Mouse (Mus musculus): ENCODE results near the gene Gm28047.

Gene Gm28047

DNA sequence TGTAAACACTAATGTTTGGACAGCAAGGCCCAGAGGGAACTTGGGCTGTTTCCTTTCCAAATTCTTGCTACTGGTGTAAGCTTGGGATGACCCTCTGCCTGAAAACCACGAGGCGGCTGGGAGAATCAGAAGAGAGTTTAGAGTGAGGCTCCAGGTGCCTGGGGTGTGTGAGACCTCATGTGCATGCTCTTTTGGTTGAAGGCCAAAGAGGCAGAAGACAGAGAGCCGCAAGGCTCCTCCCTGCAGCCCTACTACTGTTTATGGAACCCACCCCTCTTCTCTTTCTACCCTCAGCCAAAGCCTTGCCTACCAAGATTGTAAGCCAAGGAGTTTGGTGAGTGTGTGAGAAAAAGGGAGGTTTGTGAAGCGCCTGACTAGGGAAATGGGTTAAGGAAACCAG, 109.1 kb downstream of the Gm28047 start:
- no peak for DNase-seq (ENCODE audit: low spot score in 2 of 2)

DNA sequence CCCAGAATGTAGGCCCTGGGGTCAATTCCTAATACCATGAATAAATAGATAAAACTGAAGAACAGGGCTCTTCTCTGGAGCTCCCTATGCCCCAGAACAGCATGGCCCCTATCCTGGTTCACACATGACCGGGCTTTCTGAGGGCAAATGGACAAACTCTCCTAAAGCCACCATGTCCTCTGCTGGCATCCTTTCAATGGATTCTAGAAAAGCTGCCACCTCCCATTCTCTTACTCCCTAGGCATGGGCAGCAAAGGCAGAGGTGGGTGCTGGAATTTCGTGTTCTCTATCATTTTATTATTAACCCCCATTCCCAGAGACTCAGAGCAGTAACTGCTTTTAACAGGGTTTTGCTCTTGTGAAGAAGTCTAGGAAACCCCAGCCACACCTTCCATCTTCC, 109.6 kb downstream of the Gm28047 start:
- DNase-seq (ENCODE audit: low spot score in 2 of 2) = no peak

DNA sequence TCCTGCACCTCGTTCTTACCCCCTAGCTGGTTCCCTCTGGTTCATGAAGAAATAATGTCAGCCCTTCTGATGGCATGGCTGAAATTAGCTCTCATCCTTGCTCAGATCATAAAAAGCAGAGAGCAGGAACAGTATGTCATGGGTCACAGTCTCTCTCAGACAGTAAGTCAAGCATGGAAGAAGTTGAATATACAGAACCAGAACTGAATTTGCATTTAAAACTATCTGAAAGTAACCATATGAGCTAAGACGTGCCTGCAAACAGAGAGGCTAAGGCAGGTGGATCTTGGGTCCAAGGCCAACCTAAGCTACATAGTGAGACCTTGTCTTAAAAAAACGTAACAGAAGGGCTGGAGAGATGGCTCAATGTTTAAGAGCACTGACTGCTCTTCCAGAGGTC, 111.9 kb downstream of the Gm28047 start:
- DNase-seq (ENCODE audit: low spot score in 2 of 2) = no peak

DNA sequence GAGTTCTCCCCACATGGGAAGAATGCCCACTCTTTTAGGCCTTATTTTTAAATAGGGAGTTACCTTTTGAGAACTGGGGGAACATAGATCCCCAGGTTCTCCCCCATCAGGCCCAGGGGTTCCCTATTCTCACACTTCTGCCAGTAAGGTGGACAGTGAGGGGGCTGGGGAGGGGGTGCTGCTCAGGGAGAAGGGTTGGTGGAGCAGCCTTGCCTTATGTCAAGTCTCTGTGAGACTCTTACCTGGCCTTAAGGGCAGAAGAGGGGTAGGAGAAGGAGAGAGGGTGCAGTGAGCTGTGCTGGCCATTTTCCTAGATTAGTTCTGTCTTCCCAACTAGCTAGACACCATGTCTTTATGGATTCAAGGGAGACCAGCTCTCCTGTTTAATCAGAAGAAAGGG, 112.4 kb downstream of the Gm28047 start:
- no peak for DNase-seq (ENCODE audit: low spot score in 2 of 2)

DNA sequence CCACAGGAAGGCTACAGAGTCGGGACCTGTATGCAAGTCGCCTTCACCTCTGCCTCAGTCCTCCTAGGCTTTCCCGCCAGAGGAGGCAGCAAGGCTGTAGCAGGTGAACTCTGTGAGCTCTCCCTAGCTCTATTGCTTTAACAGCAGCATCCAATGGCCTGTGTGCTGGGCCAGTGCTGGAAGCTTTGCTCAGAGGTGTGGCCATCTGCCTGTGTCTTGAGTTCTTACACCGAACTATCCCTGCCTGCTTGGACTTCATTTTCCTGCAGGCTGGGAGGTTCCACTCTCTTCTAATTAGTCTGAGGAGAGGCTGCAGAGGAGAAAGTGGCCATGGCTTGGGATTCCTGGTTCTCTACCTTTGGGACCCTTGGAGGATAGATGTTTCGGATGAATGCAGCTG, 112.9 kb downstream of the Gm28047 start:
- no peak for DNase-seq (ENCODE audit: low spot score in 2 of 2)

DNA sequence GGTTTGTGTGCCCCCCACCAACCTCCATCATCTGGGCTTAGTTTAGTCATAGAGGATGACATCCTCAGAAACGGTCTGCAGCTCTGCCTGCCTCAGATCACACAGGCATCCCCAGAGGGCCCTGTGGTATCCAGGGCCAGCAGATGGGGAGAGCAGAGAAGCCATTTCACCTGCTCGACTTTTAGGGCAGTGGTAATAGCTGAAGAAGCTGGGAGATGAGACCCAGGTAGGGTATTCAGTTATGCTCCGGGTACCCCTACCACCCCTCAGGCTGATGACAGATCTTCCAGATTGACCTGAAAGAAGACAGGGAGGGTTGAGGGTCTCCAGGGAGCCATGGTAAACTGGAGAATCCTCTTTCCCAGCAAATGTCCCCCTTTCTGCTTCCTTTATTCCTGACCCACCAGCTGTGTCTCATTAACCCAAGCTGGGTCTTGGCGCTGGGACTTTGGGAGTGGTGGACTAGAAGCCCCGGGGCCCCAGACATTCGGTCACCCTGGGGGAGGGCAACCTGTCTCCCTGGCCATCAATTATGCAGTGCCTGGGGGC, 113.5 kb downstream of the Gm28047 start:
- no peak for DNase-seq (ENCODE audit: low spot score in 2 of 2)

DNA sequence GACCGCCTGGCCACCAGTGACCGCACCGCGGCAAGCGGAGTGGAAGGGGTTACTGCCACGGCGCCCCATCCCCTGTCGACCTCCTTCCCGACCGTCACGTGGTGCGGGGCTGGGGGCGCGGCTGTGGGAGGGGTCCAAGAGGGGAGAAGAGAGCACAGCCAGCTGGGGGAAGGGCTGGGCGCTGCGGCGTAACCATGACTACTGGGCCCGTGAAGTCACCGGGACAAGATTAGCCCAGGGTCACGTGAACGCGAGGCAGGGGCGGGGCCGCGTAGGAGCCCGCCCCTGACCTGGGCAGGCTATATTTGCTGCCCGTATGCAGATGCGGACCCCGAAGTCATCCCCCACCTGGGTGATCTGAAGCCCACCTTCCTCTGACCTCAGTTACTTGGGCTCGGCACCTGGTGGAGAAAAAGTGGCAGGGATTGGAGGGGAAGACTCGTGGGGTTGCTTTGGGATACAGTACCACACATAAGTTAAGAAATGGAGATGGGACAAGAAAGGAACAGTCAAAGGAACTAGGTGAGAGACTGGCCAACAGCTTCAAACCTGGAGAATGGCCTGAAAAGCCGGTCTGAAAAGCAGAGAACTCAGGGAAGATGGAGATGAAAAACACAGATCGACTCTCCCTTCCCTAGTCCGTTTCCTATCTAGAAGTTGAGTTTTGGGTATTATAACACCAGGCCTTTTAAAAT, 114.1 kb downstream of the Gm28047 start:
- peak; percentile 78 to 86 for DNase-seq (ENCODE audit: low spot score in 2 of 2)

DNA sequence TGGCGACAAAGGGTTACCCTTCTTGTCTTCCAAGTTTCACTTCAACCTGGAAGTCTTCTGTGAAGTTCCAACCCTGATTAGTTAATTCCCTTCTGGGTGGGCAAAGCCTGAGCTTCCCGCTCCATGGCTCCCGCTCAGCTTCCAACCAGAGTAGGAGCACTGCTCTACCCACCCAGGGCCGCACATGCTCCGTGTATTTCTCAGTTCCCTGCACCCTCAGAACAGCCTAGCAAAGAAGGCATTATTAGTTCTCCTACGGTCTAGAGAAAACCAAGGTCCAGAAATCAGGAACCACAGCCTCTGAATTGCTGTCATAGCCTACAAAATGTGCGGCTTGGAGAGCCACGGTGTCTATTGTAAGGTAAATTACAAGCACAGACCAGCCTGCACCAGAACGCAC, 114.8 kb downstream of the Gm28047 start:
- no peak for DNase-seq (ENCODE audit: low spot score in 2 of 2)

DNA sequence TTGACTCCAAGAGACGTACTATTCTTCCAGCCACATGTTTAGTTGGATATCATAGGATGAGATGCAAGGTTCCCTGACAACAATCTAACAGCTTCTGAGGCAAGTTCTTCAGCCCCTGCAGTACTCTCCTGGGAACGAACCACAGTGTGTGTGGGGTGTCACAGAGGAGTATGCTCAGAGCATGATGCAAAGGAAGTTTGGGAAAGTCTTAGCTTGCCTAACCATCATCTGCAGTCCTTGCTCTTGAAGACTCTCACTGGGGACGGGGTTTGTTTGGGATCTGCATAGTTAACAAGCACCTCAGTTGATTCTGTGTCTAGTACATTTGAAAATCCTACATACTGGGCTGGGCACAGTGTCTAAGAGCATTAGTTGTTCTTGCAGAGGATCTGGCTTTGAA, 116.5 kb downstream of the Gm28047 start:
- DNase-seq (ENCODE audit: low spot score in 2 of 2) = no peak

DNA sequence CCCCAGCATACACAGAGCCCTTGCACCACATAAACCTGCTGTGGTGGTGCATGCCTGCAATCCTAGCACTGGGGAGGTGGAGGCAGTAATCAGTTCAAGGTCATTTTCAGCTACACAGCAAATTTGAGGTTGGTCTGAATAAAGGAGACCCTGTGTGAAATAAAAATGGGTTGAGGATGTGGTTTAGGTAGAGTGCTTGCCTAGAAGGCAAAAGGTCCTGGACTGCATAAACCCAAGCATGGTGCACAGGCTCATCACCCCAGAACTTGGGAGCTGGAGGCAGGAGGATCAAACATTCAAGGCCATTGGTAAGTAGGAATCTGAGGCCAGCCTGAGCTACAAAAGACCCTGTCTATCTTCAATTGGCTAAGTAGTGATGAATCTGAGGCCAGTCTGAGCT, 117.3 kb downstream of the Gm28047 start:
- no peak for DNase-seq (ENCODE audit: low spot score in 2 of 2)

DNA sequence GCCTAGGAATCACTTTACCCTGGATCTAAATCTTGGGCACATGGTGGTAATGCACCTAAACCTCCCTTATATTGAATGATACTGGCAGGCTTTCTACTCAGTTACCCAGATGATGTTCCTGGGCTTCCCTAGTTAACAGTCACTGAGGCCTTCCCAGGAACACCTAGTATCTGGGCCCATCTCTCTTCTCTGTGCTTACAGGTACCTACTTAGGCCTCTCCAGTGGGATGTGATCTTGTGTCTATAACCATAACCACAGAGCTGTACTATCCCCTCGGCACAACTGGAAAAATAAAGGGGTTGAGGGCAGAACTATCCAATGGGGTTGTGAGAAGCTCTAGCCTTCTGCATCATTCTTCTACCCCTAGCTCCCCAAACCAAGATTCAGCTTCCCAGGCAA, 118.0 kb downstream of the Gm28047 start:
- DNase-seq (ENCODE audit: low spot score in 2 of 2) = no peak

DNA sequence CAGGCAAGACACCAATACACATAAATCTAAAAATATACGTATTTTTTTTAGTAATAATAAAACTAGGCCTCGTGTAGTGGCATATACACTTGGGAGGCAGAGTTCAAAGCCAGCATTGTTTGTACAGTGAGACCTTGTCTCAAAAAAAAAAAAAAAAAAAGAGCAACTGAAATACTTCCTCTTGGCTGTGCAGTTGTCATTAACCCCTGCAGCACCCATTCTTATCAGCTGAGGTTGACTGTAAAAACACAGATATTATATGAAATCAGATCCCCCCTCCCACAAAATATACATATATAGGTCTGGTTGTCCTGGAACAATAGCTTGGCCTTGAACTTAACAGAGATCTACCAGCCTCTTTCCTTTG, 118.4 kb downstream of the Gm28047 start:
- DNase-seq (ENCODE audit: low spot score in 2 of 2) = no peak

DNA sequence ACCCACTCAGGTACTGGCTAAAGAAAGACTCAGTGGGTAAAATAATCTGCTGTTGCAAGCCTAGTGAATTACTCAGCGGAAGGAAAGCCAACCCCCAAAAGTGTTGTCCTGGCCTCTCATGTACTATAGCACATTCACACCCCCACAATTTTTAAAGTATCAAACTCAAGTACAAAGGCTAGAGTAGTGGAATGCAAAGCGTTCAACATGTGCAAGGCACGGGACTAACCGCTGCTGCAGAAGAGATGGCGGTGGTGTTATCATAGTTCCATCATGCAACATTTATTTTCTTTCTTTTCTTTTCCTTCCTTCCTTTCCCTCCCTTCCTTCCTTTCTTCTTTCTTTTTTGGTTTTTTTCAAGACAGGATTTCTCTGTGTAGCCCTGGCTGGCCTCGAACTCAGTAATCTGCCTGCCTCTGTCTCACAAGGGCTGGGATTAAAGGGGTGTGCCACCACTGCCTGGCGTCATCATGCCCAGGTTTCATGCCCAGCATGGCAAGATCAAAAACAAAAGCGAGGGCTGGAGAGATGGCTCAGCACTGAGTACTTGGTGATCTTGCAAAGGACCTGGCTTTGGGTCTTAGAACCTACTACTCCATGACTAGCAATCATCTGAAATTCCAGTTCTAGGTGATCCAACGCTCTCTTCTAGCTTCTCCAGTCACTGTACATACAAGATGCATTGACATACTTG, 119.0 kb downstream of the Gm28047 start:
- no peak for DNase-seq (ENCODE audit: low spot score in 2 of 2)

DNA sequence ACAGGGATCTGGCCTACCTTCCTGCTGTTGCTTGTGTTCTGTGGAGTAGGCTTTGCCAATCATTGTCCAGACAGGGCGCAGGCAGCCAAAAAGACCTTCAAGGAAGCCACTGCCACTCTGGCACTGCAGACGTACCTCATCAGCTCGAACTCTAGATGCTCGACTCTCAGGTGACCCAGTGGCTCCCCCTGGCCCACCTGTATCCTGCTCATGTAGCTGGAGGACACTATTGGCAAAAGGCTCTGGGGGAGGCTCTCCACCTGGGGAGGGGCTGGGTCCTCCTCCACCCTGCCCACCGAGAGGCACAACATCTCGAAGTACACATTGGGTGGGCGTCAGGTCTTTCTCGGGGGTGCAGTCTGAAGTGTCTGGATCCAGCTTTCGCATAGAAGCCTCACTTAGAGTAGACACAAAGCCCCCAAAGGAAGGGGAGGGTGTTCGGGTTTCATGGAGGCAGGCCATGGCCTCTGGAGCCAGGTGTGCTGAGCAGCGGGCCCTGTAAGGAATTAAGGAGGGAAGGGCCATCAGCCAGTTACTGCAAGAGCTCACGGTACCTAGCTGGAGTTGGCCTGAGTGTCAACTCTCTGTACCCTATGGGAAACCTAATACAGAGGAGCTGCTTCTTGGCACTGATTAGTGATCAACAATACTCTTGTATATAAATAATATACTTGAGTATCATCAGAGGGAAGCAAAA, 119.6 kb downstream of the Gm28047 start:
- DNase-seq (ENCODE audit: low spot score in 2 of 2) = no peak

DNA sequence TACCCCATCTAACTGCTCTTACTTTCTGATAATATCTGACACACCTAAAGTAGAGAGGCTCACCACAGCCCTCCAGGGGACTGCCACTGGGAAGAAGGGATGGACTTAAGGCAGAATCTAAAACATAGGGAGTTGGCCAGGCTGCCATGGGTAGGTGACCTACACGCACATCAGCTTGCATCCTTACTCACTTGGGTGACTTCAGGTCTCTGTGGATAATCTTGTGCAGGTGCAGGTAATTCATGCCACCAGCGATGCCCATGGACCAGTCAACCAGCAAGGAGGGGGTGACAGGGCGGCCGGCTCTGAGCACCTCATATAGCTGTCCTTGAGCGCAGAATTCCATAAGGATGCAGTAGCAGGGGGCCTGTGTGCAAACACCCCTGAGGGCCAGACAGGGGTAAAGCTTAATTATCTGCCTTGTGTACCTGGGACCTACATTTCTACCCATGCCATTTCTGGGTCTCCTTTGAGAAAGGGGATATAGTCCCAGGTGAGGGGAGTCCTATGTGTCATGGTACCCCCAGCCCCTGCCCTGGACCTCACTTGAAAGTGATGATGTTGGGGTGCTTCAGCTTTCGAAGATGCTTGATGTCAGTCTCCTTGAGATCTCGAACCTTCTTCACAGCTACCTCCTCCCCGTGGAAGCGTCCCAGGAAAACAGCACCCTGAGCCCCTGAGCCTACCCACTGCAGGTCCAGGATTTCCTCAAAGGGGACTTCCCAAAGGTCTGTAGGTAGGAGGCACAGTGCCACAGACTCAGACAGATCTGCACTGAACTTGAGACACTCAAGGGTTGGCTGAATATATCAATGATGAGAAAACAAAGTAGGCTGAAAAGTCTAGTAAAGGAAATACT, 120.7 kb downstream of the Gm28047 start:
- DNase-seq (ENCODE audit: low spot score in 2 of 2) = no peak

DNA sequence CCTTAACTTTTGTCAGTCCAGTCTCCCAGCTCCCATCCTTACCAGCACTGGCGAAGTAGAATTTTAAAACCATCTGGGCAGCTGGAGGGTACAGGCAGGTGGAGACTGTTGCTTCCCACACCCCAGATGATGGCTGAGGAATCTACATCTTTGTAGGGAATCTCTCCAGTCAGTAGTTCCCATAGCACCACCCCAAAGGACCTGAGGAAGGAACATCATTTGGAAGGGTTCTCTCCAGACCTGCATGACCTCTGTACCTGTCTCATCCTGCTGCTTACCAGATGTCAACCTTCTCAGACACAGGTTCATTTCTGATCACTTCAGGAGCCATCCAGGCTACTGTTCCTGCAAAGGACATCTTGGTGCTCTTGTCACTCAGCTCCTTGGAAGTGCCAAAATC, 121.4 kb downstream of the Gm28047 start, which contains the start of gene Gm10337:
Gm10337 (plus strand) TSS at position 276 of the 400 bp plus-strand sequence.
- no peak for DNase-seq (ENCODE audit: low spot score in 2 of 2)

DNA sequence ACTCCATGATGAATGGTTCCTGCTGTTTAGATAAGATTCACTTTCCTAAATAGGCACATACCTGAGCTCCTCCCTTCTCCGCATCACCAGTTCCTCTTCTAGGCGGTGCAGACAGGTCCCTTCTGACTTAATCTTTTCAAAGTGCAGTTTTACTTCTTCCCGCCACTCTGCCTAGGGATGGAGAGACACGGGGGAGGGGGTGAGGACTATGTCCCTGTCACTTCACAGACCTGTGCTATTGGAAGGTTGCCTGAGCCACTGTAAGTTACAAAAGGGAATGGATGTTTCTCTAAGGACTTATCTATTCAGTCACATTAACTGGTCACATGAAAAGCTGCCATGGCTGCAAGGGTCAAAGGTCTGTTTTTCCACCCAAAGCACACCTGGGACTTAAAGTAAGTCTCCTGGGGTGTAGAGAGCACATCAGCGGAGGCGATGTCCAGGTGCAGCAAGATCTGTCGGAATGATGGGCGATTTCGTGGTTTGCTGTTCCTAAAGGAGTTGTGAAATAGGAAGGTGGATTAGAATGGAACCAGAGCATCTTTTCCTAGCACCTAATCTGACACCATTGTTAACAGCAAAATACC, 122.5 kb downstream of the Gm28047 start:
- DNase-seq (ENCODE audit: low spot score in 2 of 2) = no peak

DNA sequence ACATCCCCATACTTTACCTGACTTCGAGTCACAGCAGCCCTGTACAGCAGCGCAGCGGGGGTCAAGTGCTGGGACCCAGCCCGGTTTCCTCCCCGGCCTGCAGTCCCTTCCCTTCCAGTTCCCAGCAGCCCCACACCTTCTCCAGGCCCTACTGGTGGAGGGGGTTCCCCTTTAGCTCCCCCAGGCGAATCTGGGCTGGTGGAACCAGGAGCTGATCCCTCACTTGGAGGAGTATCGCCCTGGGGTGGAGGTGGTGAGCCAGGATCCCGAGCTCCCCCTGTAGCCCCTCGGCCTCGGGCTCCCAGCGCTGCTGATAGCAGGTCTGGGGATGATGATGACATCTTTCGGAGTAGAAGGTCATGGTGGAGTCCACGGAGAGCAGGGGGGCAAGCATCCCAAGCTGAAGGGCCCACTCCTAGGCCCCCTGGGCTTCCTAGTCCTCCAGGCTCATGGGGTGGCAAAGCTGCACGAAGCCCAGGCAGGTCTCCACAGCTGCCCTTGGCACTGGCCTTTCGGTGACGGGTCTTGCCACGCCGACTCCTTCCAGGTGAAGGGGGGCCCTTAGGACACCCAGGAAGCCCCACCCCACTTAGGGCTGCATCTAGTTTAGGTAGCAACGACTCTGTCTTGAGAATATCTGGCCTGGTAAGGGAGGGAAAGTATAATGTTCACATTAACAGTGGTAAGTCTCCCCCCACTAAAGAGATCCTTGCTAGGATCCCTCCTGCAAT, 123.6 kb downstream of the Gm28047 start:
- DNase-seq (ENCODE audit: low spot score in 2 of 2) = no peak

DNA sequence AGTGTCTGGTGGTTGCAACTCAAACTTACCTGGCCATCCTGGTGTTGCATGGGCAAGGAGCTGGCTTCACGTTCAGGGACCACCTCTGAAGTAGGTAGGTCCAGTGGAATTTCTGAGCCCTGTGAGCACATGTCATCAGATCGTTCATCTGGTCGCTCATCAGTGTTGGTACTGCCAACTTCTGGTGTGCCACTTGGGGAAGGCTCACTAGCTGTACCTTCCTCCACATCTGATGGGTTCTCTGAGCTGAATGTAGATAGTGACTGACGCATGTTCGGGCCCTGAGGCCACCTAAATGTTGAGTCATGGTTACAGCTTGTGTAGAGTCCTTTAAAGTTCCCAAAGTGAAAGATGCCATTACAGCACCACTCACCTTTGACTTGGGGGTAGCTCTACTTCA, 124.4 kb downstream of the Gm28047 start:
- DNase-seq (ENCODE audit: low spot score in 2 of 2) = no peak

DNA sequence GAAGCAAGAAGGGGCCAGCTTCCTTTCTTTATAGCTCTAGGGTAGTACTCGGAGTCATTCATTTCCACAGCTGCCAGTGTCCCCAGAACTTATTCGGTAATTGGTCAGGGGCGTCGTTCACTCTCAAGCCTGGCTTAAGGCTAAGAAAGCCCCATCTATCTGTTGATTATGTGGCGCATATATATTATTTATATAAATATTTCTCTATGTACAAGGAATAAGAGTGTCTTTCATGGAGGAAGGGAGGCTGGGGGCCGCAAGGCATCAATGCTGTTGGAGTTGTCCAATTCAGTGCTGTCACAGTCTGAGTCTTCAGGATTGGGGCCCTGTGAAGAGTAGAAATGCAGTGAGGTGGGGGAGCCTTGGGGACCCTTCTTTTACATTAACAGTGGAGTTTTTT, 125.0 kb downstream of the Gm28047 start:
- DNase-seq (ENCODE audit: low spot score in 2 of 2) = no peak

DNA sequence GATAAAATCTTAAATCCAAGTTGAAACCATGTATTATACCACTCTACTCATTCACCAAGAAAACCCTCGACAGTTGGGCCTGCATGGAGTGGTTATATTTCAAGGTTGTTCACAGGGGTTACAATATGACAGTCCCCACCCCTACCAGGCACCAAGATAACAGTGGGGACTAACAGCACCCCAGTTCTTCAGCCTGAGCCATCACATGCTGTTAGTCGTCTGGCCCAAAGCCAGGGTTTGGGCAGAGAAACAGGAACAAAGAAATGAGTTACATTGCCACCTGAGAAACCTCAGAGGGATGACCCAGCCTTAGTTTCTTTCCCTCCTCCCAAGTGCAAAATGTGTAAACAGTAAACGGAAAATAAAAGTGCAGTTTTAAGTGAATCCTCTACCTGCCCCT, 125.5 kb downstream of the Gm28047 start:
- no peak for DNase-seq (ENCODE audit: low spot score in 2 of 2)
